Comparison of ENCODE assay signal across 17 mouse cellular contexts in genomic region chr5:100646558-100646957, GRCm38 (mm10).
"Had no signal": no experiment of that assay in that cellular context is flagged by ENCODE, and none has a peak within 500 bp of the region (broad histone marks: within the 10 kb centered on the region; RNA-seq: fewer than 3 reads in every experiment).

No protein-coding gene starts in this region.

- H3K4me1 ChIP-seq: limb, embryonic 13.5 days had no signal

- H3K9me3 ChIP-seq: limb, embryonic 10.5 days; limb, embryonic 13.5 days; liver, embryonic 13.5 days had no signal

- H3K9ac ChIP-seq: limb, embryonic 13.5 days; liver, embryonic 13.5 days; liver, postnatal 0 days; lung, embryonic 14.5 days had no signal

- H3K27ac ChIP-seq: limb, embryonic 10.5 days; limb, embryonic 13.5 days; liver, embryonic 13.5 days had no signal

- H3K4me2 ChIP-seq: limb, embryonic 13.5 days; liver, embryonic 13.5 days; lung, embryonic 14.5 days; midbrain, embryonic 11.5 days had no signal

- DNase-seq: kidney, adult 11 months; kidney, postnatal 14 days; kidney, postnatal 4 days; liver; liver, embryonic 13.5 days; liver, postnatal 0 days; lung, embryonic 14.5 days; lung, postnatal 10 days; lung, postnatal 4 days; midbrain, embryonic 14.5 days; right cerebral cortex, postnatal 14 days; thymus, adult 18-20 months; thymus, postnatal 14 days; thymus, postnatal 4 days had no signal

- H3K27me3 ChIP-seq: limb, embryonic 13.5 days; liver, embryonic 13.5 days had no signal

- H3K36me3 ChIP-seq: limb, embryonic 10.5 days; limb, embryonic 13.5 days; liver, embryonic 13.5 days had no signal

- ATAC-seq: liver, postnatal 0 days had no signal

- H3K4me3 ChIP-seq: limb, embryonic 10.5 days; limb, embryonic 13.5 days; liver, embryonic 13.5 days had no signal
